Mouse (Mus musculus): ENCODE results near the gene Camk2n1. TPM values are rescaled to one million over a fixed set of nuclear protein-coding genes. Genes with fewer than 3 reads are reported as not detected.

The Camk2n1 gene
- polyA plus RNA-seq, 1 experiment from 2014 or later = 13.4 TPM

GRCm38 (mm10) chr4:138458735-138459440 is 4.8 kb downstream of the Camk2n1 start:
- 0 out of 2 replicates have a peak overlapping the region, but pooled peaks have one; percentile 80 for H3K4me2 ChIP-seq (replicated peaks)
- no peak overlapping the region; the same call in 1 of the 2 replicates for H3K9ac ChIP-seq (replicated peaks)
- peaks cover 71% of the 10 kb centered on the region for H3K4me1 ChIP-seq (replicated peaks)

GRCm38 (mm10) chr4:138459775-138460174 is 5.7 kb downstream of the Camk2n1 start:
- ATAC-seq = no peak
- H3K9ac ChIP-seq (replicated peaks) = no peak overlapping the region
- no peak overlapping the region for H3K4me3 ChIP-seq (replicated peaks)
- H3K4me2 ChIP-seq (replicated peaks) = no peak overlapping the region
- H3K27me3 ChIP-seq = no peaks in the 10 kb centered on the region
- H3K9me3 ChIP-seq = no peaks in the 10 kb centered on the region
- peaks cover 78% of the 10 kb centered on the region for H3K4me1 ChIP-seq (replicated peaks)
- H3K27ac ChIP-seq = 0 out of 2 replicates have a peak overlapping the region, but pooled peaks have one; percentile 2
- H3K36me3 ChIP-seq = 0 out of 2 replicates have a peak, but pooled peaks cover 2% of the 10 kb centered on the region
- 83% methylated on average over 6 of the region's 6 CpGs for WGBS

More at GRCm38 (mm10) chr4:138458735-138459440, 4.8 kb downstream of the Camk2n1 start:
- H3K36me3 ChIP-seq = 0 out of 2 replicates have a peak, but pooled peaks cover 2% of the 10 kb centered on the region
- no peak for ATAC-seq
- H3K4me3 ChIP-seq (replicated peaks) = no peak overlapping the region
- H3K27ac ChIP-seq = no peak overlapping the region
- H3K27me3 ChIP-seq = no peaks in the 10 kb centered on the region
- WGBS = 47% methylated on average over 5 of the region's 5 CpGs
- H3K9me3 ChIP-seq = no peaks in the 10 kb centered on the region

- Histone ChIP-seq H3K4me2 (replicated peaks) (no peak overlapping the region), H3K36me3 (0 out of 2 replicates have a peak, but pooled peaks cover 2% of the 10 kb centered on the region), H3K4me1 (replicated peaks) (peaks cover 82% of the 10 kb centered on the region), H3K4me3 (replicated peaks) (no peak overlapping the region), H3K9ac (replicated peaks) (no peak overlapping the region), H3K27ac (no peak overlapping the region), H3K9me3 (no peaks in the 10 kb centered on the region), H3K27me3 (no peaks in the 10 kb centered on the region)
- no peak for ATAC-seq
- WGBS = 38% methylated on average over 7 of the region's 9 CpGs
These were observed 6.8 kb downstream of the Camk2n1 start for GRCm38 (mm10) chr4:138460910-138461309.

- Histone ChIP-seq H3K9ac (replicated peaks) (no peak overlapping the region), H3K4me2 (replicated peaks) (no peak overlapping the region), H3K27me3 (0 out of 2 replicates have a peak, but pooled peaks cover 3% of the 10 kb centered on the region), H3K9me3 (no peaks in the 10 kb centered on the region), H3K4me3 (replicated peaks) (no peak overlapping the region), H3K4me1 (replicated peaks) (peaks cover 76% of the 10 kb centered on the region), H3K27ac (no peak overlapping the region), H3K36me3 (0 out of 2 replicates have a peak, but pooled peaks cover 2% of the 10 kb centered on the region)
- WGBS = 96% methylated on average over 5 of the region's 5 CpGs
- ATAC-seq = no peak
These were observed 7.4 kb downstream of the Camk2n1 start for GRCm38 (mm10) chr4:138461471-138461870.

- peak; percentile 41 for ATAC-seq
- Histone ChIP-seq H3K9me3 (no peaks in the 10 kb centered on the region), H3K4me2 (replicated peaks) (peak overlapping the region; percentile 41), H3K36me3 (0 out of 2 replicates have a peak, but pooled peaks cover 2% of the 10 kb centered on the region), H3K27me3 (peaks cover 10% of the 10 kb centered on the region; the same call in 1 of the 2 replicates), H3K9ac (replicated peaks) (0 out of 2 replicates have a peak overlapping the region, but pooled peaks have one; percentile 14), H3K27ac (peak overlapping the region; percentile 91), H3K4me1 (replicated peaks) (peaks cover 61% of the 10 kb centered on the region), H3K4me3 (replicated peaks) (no peak overlapping the region)
- WGBS = 1% methylated on average over 11 of the region's 11 CpGs
These were observed 9.1 kb downstream of the Camk2n1 start for GRCm38 (mm10) chr4:138462971-138463831.

DNA sequence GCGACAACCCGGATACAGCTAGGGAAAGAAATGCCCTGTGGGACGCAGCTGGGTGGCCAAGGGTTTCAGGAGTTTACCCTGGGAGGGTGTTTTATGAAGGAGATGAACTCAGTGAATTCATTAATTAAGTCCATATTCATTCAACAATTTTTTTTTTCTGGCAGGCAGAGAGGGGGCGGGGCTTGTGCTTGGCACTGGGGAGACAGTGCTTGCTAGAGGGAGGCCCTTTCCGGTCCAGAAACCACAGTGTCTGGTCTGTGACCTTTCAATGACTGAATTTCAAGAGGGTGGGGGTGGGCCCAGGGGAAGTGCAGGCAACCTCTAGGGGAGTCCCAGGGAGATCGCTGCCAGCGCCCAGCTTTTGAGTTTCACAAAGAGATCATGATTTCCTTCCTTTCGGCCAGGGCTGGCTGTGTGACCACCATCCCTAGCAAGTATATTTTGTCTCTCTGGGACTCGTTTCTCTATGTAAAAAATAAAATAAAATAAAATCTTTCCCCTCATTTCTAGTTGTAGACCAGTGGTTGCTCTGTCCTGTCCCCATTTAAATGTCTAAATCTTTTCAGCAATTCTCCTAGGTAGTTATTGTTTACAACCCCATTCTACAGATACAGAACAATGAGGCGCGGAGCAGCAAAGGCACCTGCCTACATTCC is 9.8 kb downstream of the Camk2n1 start:
- WGBS = 7% methylated on average over 11 of the region's 11 CpGs
- Histone ChIP-seq H3K27me3 (peaks cover 10% of the 10 kb centered on the region; the same call in 1 of the 2 replicates), H3K9me3 (no peaks in the 10 kb centered on the region), H3K9ac (replicated peaks) (no peak overlapping the region), H3K36me3 (0 out of 2 replicates have a peak, but pooled peaks cover 1% of the 10 kb centered on the region), H3K27ac (peak overlapping the region; percentile 91), H3K4me2 (replicated peaks) (peak overlapping the region; percentile 41), H3K4me3 (replicated peaks) (no peak overlapping the region), H3K4me1 (replicated peaks) (peaks cover 57% of the 10 kb centered on the region)
- ATAC-seq = 0 out of 2 replicates have a peak, but pooled peaks have one; percentile 51

DNA sequence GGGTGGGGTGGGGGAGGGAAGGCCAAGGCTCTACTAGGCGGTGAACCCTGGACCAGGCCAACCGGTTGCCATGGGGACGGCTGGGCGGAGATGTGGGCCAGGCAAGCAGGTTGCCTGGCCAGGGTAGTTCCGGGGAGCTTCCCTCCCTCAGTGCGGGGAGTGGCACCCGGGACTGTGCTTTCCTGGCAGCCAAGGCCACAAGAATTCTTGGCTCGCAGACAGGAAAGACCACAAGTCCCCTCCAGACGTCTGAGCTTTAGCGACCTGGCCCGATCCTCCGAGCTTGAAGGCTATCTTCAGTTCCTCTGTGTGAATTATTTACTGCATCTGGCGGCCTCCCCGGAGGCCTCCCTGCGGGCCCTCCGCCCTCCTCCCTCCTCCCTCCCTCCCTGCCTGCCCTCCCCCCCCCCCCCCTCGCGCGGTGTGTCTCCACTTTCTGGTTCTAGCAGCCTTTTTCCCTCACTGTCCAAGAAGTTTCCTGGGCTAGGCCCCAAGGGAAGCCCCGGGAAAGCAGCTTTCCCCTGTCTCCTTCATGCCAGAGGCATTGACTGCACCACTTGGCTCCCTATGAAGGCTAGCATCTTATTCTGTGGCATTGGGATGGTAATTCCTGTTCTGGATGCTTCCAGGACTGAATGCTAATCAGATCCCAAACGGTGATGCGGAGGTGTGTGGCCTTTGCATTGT is 10.7 kb downstream of the Camk2n1 start:
- H3K9me3 ChIP-seq = no peaks in the 10 kb centered on the region
- ATAC-seq = peak; percentile 78
- no peaks in the 10 kb centered on the region for H3K36me3 ChIP-seq
- H3K9ac ChIP-seq (replicated peaks) = peak overlapping the region; percentile 41
- H3K27me3 ChIP-seq = peaks cover 10% of the 10 kb centered on the region; the same call in 1 of the 2 replicates
- peak overlapping the region; percentile 41 for H3K4me2 ChIP-seq (replicated peaks)
- H3K27ac ChIP-seq = peak overlapping the region; percentile 91
- H3K4me3 ChIP-seq (replicated peaks) = no peak overlapping the region
- WGBS = 3% methylated on average over 15 of the region's 22 CpGs
- peaks cover 54% of the 10 kb centered on the region for H3K4me1 ChIP-seq (replicated peaks)

GRCm38 (mm10) chr4:138465446-138465845 is 11.3 kb downstream of the Camk2n1 start:
- WGBS = 40% methylated on average over 8 of the region's 8 CpGs
- H3K27ac ChIP-seq = peak overlapping the region; percentile 91; the same call in 1 of the 2 replicates
- peaks cover 10% of the 10 kb centered on the region; the same call in 1 of the 2 replicates for H3K27me3 ChIP-seq
- no peak overlapping the region for H3K9ac ChIP-seq (replicated peaks)
- no peaks in the 10 kb centered on the region for H3K36me3 ChIP-seq
- peaks cover 48% of the 10 kb centered on the region for H3K4me1 ChIP-seq (replicated peaks)
- ATAC-seq = no peak
- H3K9me3 ChIP-seq = no peaks in the 10 kb centered on the region
- H3K4me2 ChIP-seq (replicated peaks) = no peak overlapping the region
- no peak overlapping the region for H3K4me3 ChIP-seq (replicated peaks)

DNA sequence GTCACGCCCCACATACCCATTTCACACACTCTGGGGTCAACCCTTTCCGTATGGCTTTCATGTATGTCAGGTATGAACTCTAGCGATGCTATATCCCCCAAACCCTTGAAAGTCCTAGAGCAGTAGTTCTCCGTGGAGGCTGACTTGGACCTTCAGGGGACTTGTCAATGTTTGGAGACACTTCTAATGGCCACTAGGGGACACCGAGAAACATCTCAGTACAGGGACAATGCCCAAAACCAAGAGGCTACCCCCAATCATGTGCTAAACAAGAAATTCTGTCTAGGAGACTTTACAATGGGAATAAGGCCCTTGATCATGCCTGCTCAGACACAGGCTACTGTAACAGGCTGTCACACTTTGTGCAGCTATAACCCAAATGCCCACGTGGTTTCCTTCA is 12.6 kb downstream of the Camk2n1 start:
- no peak overlapping the region for H3K27ac ChIP-seq
- 77% methylated on average over 6 of the region's 6 CpGs for WGBS
- H3K4me2 ChIP-seq (replicated peaks) = no peak overlapping the region
- H3K4me1 ChIP-seq (replicated peaks) = peaks cover 52% of the 10 kb centered on the region
- no peak overlapping the region for H3K9ac ChIP-seq (replicated peaks)
- no peaks in the 10 kb centered on the region for H3K9me3 ChIP-seq
- no peaks in the 10 kb centered on the region for H3K36me3 ChIP-seq
- H3K27me3 ChIP-seq = peaks cover 10% of the 10 kb centered on the region; the same call in 1 of the 2 replicates
- H3K4me3 ChIP-seq (replicated peaks) = no peak overlapping the region
- no peak for ATAC-seq

GRCm38 (mm10) chr4:138467451-138467850 is 13.3 kb downstream of the Camk2n1 start:
- no peak overlapping the region for H3K9ac ChIP-seq (replicated peaks)
- H3K27ac ChIP-seq = no peak overlapping the region
- ATAC-seq = no peak
- WGBS = 90% methylated on average over 5 of the region's 5 CpGs
- no peaks in the 10 kb centered on the region for H3K36me3 ChIP-seq
- H3K9me3 ChIP-seq = no peaks in the 10 kb centered on the region
- no peak overlapping the region for H3K4me2 ChIP-seq (replicated peaks)
- peaks cover 10% of the 10 kb centered on the region; the same call in 1 of the 2 replicates for H3K27me3 ChIP-seq
- no peak overlapping the region for H3K4me3 ChIP-seq (replicated peaks)
- peaks cover 45% of the 10 kb centered on the region for H3K4me1 ChIP-seq (replicated peaks)

DNA sequence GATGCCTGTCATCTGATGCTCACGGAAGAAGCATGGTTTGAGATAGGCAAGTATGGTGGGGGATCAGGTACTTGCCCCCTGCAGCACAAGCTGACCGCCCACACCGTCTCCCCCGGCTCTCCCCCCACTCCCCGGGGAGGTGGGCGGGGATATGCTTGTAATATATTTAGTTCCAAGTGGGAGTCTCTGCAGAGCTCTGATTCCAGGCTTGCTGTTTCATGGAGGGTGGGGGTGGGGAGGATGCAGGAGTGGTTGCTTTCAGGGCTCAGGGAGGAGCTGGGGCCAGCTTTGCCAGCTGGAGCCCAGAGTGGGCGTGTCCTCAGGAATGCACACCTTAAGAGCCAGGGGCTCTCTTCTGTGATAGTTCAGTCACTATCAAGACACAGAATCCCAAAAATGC is 15.0 kb downstream of the Camk2n1 start:
- Histone ChIP-seq H3K27ac (no peak overlapping the region), H3K4me1 (replicated peaks) (peaks cover 28% of the 10 kb centered on the region), H3K4me3 (replicated peaks) (no peak overlapping the region), H3K4me2 (replicated peaks) (no peak overlapping the region), H3K27me3 (peaks cover 10% of the 10 kb centered on the region; the same call in 1 of the 2 replicates), H3K36me3 (no peaks in the 10 kb centered on the region), H3K9ac (replicated peaks) (no peak overlapping the region), H3K9me3 (no peaks in the 10 kb centered on the region)
- WGBS = 16% methylated on average over 7 of the region's 7 CpGs
- no peak for ATAC-seq

All from midbrain, embryonic 13.5 days (tissue).